Mouse (Mus musculus) ES-CJ7 (cell line): ENCODE results near the gene Gm6020.
"Not testable (repeated sequence)": the region's sequence is repeated elsewhere in the genome, so short reads cannot be mapped to it uniquely, and the experiment has no call there.

Source experiments
- DNase-seq: peaks from one replicate; pipeline ENCODE4 v3.0.0; 2011; ENCODE audit warnings: low read depth, low spot score

Gm6020 gene

GRCm38 (mm10) chr19:61183590-61183989 lies at the start of gene Gm6020:
TSS of gene Gm6020 (plus strand) at chr19:61183890.
- DNase-seq = not testable (repeated sequence)

- DNase-seq = no peak
These were observed 45.0 kb upstream of the Gm6020 start for GRCm38 (mm10) chr19:61138655-61139054.

GRCm38 (mm10) chr19:61140342-61141206 lies 43.1 kb upstream of the Gm6020 start, which contains the start of gene Zfp950:
TSS of gene Zfp950 (minus strand) at chr19:61140840.
- peak; percentile 94 for DNase-seq

- no peak for DNase-seq
These were observed 42.4 kb upstream of the Gm6020 start for GRCm38 (mm10) chr19:61141299-61141698.

GRCm38 (mm10) chr19:61151372-61151700 lies 32.4 kb upstream of the Gm6020 start:
- DNase-seq = peak; percentile 35

GRCm38 (mm10) chr19:61151701-61152420 lies 31.8 kb upstream of the Gm6020 start:
- no peak for DNase-seq

GRCm38 (mm10) chr19:61175756-61176324 lies 7.8 kb upstream of the Gm6020 start, which contains the start of gene Gm7102:
TSS of gene Gm7102 (minus strand) at chr19:61176309.
- DNase-seq = peak; percentile 49

GRCm38 (mm10) chr19:61199316-61199715 lies 15.6 kb downstream of the Gm6020 start:
- peak; percentile 92 for DNase-seq

GRCm38 (mm10) chr19:61199836-61200235 lies 16.1 kb downstream of the Gm6020 start:
- DNase-seq = peak; percentile 11

GRCm38 (mm10) chr19:61207506-61207905 lies 23.8 kb downstream of the Gm6020 start:
- not testable (repeated sequence) for DNase-seq

GRCm38 (mm10) chr19:61223706-61224328 lies 40.1 kb downstream of the Gm6020 start:
- DNase-seq = peak; percentile 92

- DNase-seq = peak; percentile 52
These were observed 41.2 kb downstream of the Gm6020 start for GRCm38 (mm10) chr19:61224678-61225525.

- peak; percentile 91 for DNase-seq
These were observed 42.1 kb downstream of the Gm6020 start for GRCm38 (mm10) chr19:61225526-61226400.

GRCm38 (mm10) chr19:61226401-61226927 lies 42.8 kb downstream of the Gm6020 start:
- DNase-seq = peak; percentile 73

- DNase-seq = peak; percentile 93
These were observed 43.5 kb downstream of the Gm6020 start for GRCm38 (mm10) chr19:61226928-61227854.

GRCm38 (mm10) chr19:61227941-61228701 lies 44.4 kb downstream of the Gm6020 start, which contains the start of gene Csf2ra:
TSS of gene Csf2ra (minus strand) at chr19:61228429.
- peak; percentile 78 for DNase-seq
